Mouse (Mus musculus) monocyte, adult 2 months (primary cell): Measurements from ENCODE around the gene Cmah.

Source experiments
- DNase-seq, 2 experiments: peaks; one replicate each; pipeline ENCODE4 v3.0.0; 2022; ENCODE audit warnings: low spot score in 2 of 2, low read depth in 1 of 2

Cmah gene

DNA sequence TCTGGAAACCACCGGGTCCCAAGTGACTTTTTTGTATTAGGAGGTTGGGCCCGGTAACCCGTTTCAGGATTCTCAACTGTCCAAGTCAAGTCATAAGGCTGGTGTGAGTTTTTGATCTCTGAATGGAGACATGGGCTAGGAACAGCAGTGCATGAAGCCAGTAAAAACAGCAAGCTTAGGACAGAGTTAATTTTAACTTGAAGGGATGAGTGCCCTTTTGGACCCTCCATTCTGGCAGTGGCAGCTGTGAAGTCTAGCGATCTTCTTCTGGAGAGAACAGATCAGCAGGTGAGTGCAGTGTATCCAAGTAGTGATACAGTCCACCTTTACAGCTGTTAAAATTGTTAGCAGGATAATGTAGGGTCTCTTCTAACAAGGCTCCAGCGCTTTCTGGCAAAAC is at the start of gene Cmah:
TSS of gene Cmah (plus strand) at position 204 of the 400 bp plus-strand sequence.
- no peak for DNase-seq

DNA sequence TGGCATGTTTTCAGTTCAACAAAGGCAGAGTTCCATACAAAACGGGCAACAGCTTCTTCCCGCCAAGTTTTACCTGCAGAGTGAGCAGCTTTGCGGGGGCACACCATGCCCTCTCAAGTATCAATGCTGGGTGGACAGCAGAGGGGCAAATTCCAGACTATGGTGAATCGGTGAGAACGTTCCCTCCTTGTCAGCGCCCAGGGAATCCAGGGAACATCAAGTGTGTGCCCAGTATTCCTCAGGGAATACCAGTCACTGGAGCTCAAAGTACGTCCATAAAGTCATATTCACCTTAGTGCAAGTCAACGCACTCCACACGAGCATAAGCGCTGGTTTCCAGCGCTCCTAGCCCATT is 47.8 kb upstream of the Cmah start:
- no peak for DNase-seq

DNA sequence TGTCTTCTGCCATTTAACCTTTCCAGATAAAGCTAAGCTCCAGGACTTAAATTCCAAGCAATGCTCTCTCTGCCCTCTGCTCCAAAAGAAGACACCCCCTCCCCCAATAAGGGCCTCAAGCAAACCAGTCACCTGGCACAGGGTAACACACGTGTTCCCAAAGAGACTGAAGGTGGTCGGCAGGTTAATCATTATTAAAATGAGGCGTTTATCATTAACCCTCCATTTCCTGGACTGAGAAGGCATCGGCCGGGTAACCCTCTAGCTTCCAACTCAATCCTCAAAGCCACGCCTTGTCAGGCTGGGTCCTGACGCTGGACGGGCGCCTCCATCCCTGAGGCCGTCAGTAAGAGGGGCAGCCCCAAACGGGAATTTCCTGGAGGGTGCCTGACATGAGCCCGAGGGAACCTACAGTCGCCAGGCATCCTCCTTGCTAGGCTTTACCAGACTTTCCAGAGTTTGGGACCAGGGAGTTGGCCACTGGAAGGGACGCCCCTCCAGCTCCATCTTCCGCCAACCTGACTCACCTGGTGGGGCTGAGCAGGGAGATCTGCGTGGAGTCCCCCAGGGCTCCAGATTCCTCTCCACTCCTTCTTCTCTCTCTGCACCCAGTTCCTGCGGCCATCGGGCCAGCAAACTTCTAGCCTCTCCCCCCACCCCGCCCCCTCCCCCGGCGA is 47.3 kb upstream of the Cmah start:
- DNase-seq, result no peak

DNA sequence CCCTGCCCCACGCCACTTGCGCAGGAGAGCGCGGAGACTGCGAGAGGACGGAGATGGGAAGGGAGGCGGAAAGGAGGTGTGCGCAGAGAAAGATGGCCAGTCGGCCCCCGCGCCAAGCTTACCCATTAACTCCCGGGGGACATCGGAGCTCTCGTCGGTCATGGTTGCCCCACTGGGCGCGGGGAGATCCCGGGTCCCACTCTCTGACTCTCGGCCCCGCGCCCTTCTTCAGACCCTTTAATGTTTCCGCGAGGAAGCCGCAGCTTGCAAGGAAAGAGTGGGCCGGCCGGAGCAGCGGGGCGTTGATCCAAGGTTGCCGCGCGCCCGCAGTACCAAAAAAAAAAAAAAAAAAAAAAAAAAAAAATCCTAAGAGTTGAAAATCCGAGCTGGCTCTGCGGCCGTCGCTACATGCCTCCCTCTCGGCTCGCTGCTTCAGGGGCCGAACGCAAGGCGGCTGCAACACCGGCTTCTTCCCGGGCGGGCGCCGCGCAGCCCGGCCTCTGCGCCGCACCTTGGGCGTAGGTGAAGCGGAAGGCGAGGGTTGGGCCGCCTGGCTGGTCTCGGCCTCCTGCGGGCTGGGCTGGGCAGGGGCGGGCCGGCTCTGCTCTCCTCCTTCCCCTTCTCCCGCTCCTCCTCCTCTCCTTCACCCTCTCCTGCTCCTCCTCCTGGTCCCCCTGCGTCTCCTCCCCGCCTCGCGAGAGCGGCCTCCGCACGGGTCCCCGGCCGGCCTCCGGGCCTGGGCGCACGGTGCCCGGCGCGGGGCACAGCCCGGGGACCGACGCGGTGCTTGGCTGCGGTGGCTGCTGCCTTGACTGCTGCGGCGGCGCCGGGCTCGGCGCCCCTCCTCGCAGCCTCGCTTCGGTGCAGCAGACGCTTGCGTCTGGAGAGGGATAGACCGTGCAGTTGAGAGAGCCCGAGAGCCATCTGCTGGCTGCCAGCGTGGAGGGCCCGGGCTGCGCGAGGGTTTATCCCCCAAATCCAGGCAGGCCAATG is 46.5 kb upstream of the Cmah start, which contains the start of gene Carmil1:
TSS of gene Carmil1 (minus strand) at position 357 of the 993 bp plus-strand sequence.
- DNase-seq, result peak in 1 of 2 experiments; percentile 16

DNA sequence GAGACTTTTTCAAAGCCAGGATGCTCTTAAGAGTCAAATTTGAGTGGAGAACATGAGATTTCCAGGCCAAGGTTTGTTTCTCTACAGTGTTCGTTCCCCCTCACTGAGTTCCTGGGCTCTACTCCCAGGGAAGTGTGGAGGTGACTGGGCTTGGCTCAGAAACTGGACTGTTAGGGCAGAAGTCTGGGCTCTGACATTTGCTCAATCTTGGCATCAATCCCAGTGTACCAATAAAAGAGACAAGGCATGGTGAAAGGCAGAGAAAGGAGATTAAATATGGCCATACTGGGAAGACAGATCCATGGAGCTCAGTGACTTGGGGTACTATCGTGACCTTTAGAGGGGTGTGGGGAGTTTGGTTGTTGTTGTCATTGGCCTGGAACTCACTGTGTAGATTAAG is 39.8 kb upstream of the Cmah start:
- no peak for DNase-seq

DNA sequence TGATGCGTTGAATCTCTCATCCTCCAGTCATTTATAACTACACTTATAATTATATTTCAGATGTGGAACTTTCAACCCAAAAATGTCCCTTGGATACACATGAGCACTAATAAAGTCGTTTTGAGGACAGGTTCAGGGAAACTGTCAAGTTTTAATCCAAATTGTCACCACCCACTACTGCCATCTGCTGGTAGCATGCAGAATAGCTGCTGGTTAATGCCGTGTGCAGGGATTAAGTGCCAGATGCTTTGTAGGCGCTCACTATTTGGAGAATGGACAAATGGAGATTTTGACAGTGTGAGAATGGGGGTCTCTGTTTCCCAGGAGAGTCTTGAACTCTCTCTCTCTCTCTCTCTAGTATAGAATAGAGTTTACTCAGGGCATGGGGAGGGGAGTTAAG is 30.0 kb upstream of the Cmah start:
- no peak for DNase-seq

DNA sequence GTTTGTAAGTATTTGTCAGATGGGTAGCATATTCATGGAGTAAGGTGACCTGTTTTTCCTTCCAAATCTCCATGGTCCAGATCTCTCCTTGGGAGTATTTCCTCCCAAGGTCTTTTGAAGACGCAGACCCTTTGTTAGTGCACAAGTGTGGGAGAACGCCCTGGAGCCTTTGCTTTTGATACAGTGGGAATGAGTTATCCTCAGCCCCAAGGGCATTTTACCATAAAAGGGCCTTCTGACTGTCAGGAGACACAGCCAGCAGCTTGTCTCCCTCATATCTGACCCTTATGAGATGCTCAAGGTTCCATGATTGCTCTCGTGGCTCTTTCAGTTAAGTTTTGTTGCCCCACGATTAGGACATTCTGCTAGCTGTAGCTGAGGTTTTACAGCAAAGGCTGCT is 21.7 kb upstream of the Cmah start:
- DNase-seq, result no peak

DNA sequence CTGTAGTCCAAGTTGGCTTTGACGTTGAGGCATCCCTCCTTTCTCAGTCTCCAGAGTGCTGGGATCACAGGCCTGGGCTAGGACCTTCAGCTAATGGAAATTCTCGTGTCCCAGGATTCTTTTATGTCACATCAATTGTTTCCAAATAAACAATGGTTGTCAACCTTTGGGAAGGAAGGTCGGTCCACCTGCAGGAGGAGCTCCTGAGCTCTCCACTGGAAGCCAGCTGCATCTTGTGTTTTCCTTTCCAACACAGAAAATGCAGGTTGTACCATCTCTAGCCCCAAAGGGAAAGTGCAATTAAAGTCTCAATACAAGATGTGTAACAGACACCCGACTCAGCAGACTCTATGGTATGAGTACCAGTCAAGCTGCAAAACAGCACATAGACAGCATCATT is 21.0 kb upstream of the Cmah start:
- DNase-seq, result no peak

DNA sequence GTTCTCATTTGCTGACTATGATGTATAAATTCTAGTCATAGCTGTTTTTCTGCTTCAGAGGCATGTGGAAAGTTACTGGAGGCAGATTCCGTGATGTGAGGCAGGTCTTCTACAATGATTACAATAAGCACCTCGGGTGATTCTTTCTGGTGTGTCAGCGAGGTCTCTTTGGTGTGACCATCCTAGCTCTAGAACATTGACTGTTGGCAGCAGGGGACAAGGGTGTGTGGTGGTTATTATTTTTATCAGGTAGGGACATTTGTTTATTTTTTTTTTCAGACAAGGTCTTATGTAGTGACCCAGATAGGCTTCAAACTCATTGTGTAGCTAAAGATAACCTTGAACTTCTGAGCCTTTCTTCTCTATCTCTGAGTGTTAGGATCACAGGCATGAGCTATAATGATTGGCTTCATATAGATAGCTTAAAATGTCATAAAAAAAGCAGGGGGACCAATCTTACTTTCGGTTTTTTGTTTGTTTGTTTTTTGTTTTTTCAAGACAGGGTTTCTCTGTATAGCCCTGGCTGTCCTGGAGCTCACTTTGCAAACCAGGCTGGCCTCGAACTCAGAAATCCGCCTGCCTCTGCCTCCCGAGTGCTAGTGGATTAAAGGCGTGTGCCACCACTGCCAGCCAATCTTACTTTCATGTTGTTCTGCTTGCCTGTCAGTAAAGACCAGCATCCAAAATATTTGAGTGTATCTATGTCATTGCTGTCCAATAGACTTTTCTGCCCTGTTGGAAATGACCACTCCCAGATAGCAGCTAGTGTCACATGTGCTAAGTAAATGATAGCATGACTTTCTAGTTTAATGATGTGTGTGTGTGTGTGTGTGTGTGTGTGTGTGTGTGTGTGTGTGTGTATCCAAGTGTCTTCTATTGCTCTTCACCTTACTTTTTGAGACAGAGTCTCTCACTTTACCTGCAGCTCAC is 15.9 kb upstream of the Cmah start:
- DNase-seq, result no peak

DNA sequence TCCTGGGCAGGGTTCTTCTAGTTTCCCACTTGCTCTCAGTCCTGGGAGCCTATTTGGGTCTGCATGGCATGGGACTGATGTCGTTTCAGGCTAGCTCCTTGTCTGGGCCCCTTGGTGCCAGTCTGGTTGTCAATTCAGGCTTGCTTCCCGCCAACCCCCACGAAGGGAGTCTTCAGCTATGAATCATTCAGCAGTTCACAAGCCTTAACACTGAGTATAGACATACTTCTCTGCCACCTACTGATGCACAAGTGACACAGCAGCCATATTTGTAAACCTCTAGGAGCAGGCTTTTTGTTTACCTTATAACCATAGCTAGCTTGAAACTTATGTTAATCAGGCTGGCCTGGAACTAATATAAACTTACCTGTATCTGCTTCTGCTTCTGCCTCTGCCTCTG is 10.6 kb upstream of the Cmah start:
- DNase-seq, result no peak

DNA sequence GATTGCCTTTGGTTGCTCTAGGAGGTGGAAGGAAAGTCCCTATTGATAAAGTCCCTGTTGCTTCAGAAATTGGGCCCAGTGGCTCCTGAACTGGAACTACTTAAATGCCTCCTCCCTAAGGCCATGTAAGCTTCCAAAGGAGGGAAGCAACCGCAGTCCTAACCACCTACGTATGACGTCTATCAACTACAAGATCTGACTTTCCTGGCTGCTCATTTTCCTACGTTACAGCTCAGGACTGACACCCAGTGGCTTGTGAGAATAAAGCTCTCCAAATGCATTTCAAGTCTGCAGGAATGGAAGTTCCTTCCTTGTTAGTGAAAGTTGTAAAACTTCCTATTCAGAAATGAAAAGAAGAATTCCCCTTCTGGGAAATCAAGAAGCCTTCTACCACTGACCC is 8.6 kb upstream of the Cmah start:
- no peak for DNase-seq

DNA sequence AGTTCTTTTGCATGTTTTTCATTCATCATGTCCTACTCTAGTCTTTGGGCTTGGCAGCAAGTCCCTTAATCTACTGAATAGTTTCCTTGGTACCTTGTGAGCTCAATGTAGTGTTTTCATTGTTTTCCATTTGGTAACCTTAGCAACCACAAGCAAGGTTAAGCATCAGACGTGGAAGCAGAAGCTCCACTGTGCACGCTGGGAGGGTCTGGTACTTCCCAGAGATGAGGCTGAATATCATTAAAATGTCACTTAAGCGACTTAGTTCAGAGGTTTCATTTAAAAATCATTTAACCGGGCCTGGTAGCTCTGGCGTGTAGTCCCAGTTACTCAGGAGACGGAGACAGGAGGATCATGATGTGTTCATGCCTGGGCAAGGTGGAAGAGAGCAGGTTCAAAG is 5.9 kb upstream of the Cmah start:
- no peak for DNase-seq

DNA sequence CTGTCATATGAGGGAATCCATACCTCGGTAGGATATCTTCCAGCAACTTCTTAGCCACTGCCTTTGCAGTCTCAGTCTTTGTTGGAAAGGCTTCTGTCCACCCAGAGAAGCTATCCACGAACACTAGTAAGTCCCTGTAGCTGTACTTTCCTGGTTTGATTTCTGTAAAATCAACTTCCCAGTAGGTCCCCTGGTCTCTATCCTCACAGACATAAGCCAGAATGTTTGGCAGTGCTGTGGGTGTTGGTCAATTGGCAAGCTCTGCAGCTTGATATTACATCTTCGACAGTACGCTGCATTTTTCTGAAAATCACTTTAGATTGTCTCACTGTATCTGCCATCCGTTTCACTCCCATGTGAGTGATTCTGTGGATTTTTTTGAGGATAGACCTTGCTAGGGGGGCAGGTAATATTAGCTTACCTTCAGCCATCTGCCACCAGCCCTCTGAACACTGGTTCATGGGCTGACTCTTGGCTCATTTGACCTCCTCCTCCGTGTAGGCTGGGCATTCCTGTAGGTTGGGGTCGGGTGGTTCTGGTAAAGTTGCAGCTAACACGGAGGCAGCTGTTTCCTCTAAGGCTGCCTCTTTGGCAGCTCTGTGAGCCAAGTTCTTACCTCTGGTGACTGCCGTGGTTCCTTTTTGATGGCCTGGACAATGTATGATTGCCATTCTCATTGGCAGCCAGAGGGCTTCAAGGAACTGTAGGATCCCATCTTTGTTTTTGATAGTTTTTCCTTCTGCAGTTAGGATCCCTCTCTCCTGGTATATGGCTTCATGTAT is 1.0 kb downstream of the Cmah start:
- no peak for DNase-seq

DNA sequence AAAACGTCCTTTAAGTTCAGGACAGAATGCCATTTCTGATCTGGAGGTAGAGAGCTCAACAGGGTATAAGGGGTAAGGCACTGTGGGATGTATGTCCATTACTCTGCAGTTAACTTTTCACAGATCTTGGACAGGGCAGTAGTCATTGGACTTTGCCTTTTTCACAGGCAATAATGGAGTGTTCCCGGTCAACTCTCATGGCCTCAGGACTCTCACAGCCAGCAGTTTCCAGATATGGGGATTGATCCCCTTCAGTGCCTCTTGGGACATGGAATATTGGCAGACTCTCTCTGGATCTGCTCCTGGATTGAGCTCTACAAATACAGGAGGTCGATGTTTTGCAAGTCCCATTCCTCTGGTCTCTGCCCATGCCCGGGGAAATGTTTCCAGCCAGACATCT is 2.9 kb downstream of the Cmah start:
- no peak for DNase-seq

DNA sequence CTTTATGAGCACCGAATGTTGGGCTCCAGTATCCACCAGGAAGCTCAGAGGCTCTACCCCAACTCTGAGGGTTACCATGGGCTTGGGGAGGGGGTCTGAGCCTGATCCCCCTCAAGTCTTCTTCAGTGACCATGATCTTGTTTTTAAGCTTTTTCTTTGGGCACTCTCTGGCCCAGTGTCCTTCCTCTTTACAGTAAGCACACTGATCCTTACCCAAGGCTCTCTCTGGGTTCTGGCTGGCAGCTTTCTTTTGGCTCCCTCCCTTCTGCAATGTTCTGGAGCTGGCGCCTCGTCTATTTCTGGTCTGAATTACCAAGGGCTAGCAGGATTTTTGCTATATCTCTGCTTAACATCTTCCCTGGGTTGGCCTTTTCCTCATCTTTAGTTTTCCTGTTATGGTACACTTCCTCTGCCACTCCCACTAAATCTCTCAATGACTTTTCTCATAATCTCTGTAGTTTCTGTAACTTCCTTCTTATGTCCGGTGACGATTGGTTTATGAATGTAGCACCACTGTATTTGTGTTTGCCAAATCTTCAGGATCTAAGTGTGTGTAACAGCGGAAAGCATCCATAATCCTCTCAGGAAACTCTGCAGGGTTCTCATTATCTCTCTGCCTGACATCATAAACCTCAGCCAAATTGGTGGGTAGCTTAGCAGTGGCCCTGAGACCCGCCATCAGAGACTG is 3.8 kb downstream of the Cmah start:
- no peak for DNase-seq

DNA sequence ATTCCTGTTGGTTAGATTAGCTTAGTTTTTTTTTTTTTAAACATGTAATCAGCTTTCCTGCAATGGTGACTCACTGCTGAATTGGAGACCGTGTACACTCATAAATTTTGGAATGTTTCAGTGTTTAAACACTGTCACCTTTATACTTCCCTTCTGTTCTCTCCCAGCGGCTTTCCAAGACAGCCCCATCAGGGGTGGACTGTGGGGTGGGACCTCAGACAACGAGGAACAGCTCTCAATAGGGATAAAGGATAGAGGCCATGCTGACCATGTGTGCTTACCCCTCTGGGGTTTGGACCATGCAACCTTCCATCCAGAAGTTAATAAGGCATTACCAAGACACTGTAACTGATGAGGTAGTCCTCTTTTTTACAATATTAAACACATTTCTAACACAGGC is 5.3 kb downstream of the Cmah start:
- no peak for DNase-seq

DNA sequence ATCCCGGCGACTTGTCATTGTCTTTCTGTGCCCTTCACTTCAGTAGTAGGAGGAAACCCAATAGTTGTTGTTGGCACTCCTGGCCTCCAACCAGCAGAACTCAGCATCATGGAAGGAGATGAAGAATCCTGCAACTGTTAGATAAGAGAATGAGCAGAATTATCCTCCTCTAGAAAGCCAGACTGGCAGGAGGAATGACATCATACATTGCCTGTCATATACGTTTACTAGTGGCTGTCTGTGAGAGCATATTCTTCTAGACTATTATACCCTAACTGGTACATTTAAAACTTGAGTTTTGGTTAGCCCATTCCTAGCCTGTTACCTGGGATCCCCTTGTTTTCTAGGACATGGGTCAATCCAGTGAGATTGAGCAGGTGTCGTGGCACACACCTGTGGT is 9.6 kb downstream of the Cmah start:
- no peak for DNase-seq

DNA sequence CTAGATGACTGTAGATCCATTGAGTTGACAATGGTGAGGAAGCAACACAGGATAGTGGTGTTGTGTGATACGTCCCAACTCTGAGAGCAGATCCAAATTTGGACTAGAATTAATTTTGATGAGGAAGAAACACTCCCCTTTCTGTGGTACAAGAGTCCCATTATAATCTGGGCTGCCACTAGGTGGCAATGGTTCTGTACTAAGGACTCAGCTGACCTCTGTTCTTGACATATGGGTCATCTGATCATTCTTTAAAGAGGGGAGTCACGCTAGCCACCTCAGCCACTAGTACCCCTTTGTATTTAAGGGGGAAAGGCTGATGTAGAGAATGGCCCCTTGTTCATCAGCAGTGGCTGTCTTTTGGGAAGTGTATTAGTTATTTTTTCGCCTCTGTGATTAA is 10.7 kb downstream of the Cmah start:
- peak; percentile 6 to 8 for DNase-seq

DNA sequence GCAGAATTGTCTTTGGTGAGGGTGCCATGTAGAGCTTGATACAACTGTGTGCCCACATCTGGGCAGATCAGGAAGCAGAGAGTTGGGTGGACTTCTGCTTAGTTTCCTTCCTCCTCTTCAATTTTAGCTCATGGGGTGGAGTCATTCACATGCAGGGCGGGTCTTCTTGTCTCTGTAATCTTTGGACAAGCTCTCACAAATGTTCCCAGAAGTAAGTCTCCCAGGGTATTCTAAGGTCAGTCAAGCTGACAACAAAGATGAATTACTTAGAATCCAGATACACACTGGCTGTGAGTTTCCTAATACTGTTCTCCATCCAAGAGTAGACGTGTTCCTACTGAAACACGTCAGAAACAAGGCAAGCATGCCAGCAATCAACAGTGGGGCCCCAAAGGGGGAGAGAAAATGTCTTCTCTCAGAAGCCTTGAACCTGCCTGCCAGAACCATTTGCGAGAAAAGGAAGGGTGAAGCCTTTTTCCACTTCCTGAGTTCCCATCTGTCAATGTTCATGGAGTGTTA is 11.2 kb downstream of the Cmah start:
- DNase-seq, result peak; percentile 6 to 13

DNA sequence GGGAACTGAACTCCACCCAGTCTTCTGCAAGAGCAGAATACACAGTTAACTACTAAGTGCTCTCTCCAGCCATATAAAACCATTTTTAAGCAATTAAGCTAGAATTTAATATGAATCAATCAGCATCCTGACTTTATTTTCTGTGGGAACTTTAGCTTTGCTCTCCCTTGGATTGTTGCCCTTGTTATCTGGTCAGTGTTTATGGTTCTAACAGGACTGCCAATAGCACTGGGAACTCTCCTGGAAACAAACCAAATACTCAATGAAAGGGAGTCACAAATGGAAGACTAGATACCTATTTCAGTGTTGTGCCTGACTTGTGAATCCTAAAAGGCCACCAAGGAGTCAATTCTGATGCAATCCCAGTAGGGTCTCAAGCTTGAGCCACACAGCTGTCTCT is 12.7 kb downstream of the Cmah start:
- DNase-seq, result no peak
